Mouse (Mus musculus): Measurements from ENCODE around the gene Col8a2. TPM values are rescaled to one million over a fixed set of nuclear protein-coding genes. Genes with fewer than 3 reads are reported as not detected.

Col8a2 gene
- 1.4 and 1.5 TPM in 2 replicates for polyA plus RNA-seq (2014; fragmentation: Nextera tagmentation; extraction: Ambion mirVana)

DNA sequence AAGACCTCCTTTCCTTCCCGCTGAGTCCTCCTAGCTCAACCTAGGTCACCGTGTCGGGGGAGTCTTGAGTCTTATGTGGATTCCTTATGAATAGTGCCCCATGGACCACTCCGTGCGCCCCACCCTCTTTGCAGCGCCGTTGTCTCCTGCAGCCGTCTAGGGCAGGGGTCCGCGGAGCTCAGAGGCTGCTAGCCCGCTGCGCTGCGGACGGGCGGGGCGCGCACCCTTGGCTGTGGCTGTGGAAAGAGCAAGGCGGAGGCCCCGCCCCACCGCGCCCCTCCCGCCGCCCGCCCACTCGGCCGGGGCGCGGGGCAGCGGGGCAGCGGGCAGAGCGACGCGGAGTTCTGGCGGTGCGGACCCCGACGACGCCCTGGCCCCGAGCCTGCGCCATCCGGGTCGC, at the start of gene Col8a2:
Gene Col8a2 (plus strand): TSS at position 302 of the 400 bp plus-strand sequence.
- Histone ChIP-seq H3K9me3 (ENCODE audit: control insufficient read depth, low read length) (no peaks in the 10 kb centered on the region), H3K4me2 (ENCODE audit: low read depth, severe bottlenecking) (peak within 1 kb of the TSS; percentile 60), H3K9ac (ENCODE audit: low read length) (peak within 1 kb of the TSS; percentile 49), H3K4me3 (ENCODE audit: low read depth, low read length) (peak within 1 kb of the TSS; percentile 29), H3K27me3 (ENCODE audit: control insufficient read depth, insufficient read depth, low read length) (peaks cover 46% of the 10 kb centered on the region), H3K4me1 (ENCODE audit: control insufficient read depth, insufficient read depth, low read length) (peaks cover 9% of the 10 kb centered on the region; the same call in 1 of the 2 replicates), H3K36me3 (ENCODE audit: control insufficient read depth, insufficient read depth, low read length) (no peaks in the 10 kb centered on the region), H3K27ac (replicated peaks; ENCODE audit: low read depth, low read length) (no peak within 1 kb of the TSS)
- DNase-seq (ENCODE audit: low spot score) (no peak), ATAC-seq (ENCODE audit: insufficient number of reproducible peaks, low FRiP score, low TSS enrichment, low read depth) (no peak)
- 3% methylated on average over 39 of the region's 42 CpGs for WGBS

DNA sequence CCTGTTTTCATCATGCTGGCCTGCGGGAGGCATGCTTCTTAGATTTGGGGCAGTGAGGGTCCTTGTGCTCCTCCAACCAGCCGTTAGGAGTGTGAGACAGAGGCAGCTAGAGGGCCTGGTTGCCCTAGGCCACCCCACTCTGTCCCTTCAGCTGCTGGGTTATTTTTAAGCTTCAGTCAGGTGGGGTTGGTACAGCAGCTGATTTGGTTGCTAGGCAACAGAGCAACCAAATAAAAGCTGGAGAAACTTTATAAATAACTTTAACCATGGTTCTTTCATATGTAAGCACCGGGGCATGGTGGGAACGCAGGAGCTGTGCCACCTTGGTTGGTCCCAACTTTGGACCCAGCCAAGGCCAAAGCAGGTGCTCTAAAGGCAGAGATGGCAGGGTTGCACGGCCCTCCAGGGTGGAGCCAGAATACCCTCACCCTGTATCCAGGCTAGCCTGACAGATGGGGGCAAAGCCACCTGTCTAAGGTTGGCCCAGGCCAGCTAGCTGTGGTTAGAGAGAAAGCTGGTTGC, 48.8 kb upstream of the Col8a2 start:
- H3K4me1 ChIP-seq (ENCODE audit: control insufficient read depth, insufficient read depth, low read length) = no peaks in the 10 kb centered on the region
- H3K36me3 ChIP-seq (ENCODE audit: control insufficient read depth, insufficient read depth, low read length) = peaks cover 36% of the 10 kb centered on the region
- 79% methylated on average over 5 of the region's 5 CpGs for WGBS
- DNase-seq (ENCODE audit: low spot score) (no peak), ATAC-seq (ENCODE audit: insufficient number of reproducible peaks, low FRiP score, low TSS enrichment, low read depth) (no peak)
- H3K27ac ChIP-seq (replicated peaks; ENCODE audit: low read depth, low read length) = no peak overlapping the region
- H3K4me3 ChIP-seq (ENCODE audit: low read depth, low read length) = no peak overlapping the region
- no peak overlapping the region for H3K4me2 ChIP-seq (ENCODE audit: low read depth, severe bottlenecking)
- H3K27me3 ChIP-seq (ENCODE audit: control insufficient read depth, insufficient read depth, low read length) = no peaks in the 10 kb centered on the region
- H3K9ac ChIP-seq (ENCODE audit: low read length) = no peak overlapping the region
- H3K9me3 ChIP-seq (ENCODE audit: control insufficient read depth, low read length) = no peaks in the 10 kb centered on the region

DNA sequence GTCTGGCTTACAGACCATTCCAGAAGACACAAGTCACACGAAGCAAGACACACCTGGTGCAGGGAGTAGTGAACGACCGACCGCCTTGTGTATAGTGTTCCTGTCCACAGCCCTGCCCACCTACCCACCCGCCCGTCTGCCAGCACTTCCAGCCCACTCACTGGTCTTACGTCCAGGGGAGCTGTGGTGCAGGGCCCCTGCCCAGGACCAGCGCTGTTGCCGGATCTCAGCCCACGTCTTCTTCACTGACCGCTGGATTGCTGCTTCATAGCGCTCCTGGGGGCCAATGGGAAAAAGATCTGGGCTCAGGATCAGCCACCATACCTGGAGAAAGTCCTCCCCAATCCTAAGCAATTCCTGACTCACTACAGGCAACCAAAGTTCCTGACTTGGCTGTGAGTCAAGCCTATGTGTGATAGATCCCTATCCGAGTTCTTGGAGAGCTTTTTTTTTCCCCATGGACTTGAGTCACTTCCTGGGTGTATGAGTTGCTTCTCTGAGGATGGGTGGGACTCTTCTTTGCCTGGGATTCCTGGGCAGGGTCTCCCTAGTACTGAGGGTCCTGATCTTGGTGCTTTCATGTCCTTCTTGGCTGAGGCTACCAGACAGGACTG, 46.6 kb upstream of the Col8a2 start:
- no peak for DNase-seq (ENCODE audit: low spot score)
- H3K4me1 ChIP-seq (ENCODE audit: control insufficient read depth, insufficient read depth, low read length) = no peaks in the 10 kb centered on the region
- no peak overlapping the region for H3K9ac ChIP-seq (ENCODE audit: low read length)
- H3K4me2 ChIP-seq (ENCODE audit: low read depth, severe bottlenecking) = no peak overlapping the region
- no peak for ATAC-seq (ENCODE audit: insufficient number of reproducible peaks, low FRiP score, low TSS enrichment, low read depth)
- peaks cover 22% of the 10 kb centered on the region; the same call in 1 of the 2 replicates for H3K36me3 ChIP-seq (ENCODE audit: control insufficient read depth, insufficient read depth, low read length)
- 91% methylated on average over 13 of the region's 13 CpGs for WGBS
- no peak overlapping the region for H3K27ac ChIP-seq (replicated peaks; ENCODE audit: low read depth, low read length)
- no peak overlapping the region for H3K4me3 ChIP-seq (ENCODE audit: low read depth, low read length)
- H3K9me3 ChIP-seq (ENCODE audit: control insufficient read depth, low read length) = no peaks in the 10 kb centered on the region
- no peaks in the 10 kb centered on the region for H3K27me3 ChIP-seq (ENCODE audit: control insufficient read depth, insufficient read depth, low read length)

DNA sequence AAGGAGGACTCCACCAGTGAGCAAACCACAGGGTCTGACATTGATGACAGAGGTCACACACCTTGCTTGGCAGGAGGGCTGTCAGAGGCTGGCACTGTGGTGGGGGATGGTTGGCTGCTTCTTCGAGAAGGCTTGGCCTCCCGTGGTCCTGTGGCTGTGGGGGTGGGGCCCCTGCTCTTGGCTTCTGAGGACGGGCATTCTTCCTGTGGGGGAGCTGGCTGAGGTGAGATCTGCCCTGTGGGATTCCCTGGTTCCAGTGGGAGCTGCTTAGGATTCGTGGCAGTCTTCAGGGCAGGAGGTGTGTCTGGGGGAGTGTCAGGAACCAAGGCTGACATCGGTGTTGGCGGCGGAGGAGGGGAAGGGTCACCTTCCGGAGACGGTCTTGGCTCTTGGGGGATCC, 44.6 kb upstream of the Col8a2 start:
- no peaks in the 10 kb centered on the region for H3K4me1 ChIP-seq (ENCODE audit: control insufficient read depth, insufficient read depth, low read length)
- H3K36me3 ChIP-seq (ENCODE audit: control insufficient read depth, insufficient read depth, low read length) = peaks cover 11% of the 10 kb centered on the region; the same call in 1 of the 2 replicates
- no peaks in the 10 kb centered on the region for H3K27me3 ChIP-seq (ENCODE audit: control insufficient read depth, insufficient read depth, low read length)
- DNase-seq (ENCODE audit: low spot score) = no peak
- no peak overlapping the region for H3K4me3 ChIP-seq (ENCODE audit: low read depth, low read length)
- H3K9me3 ChIP-seq (ENCODE audit: control insufficient read depth, low read length) = no peaks in the 10 kb centered on the region
- H3K9ac ChIP-seq (ENCODE audit: low read length) = no peak overlapping the region
- ATAC-seq (ENCODE audit: insufficient number of reproducible peaks, low FRiP score, low TSS enrichment, low read depth) = no peak
- no peak overlapping the region for H3K4me2 ChIP-seq (ENCODE audit: low read depth, severe bottlenecking)
- WGBS = 50% methylated on average over 9 of the region's 9 CpGs
- H3K27ac ChIP-seq (replicated peaks; ENCODE audit: low read depth, low read length) = no peak overlapping the region

DNA sequence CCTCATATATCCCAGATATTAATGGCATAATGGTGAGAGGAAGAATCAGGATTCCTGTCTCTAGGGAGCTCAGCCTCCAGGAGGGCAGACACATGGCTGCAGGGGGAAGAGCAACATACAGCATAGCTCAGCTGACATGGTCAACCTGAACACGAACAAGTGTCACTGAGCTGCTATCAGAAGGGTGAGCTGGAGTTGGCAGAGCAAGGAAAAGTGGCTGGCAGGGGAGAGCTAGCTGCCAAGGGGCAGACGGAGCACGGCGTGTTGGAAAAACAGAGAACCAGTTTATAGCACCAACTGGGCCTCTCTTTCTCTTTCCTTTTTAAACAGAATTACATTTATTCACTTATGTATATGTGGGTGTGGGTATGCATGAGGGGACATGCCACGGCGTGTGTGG, 44.1 kb upstream of the Col8a2 start:
- H3K9ac ChIP-seq (ENCODE audit: low read length) = no peak overlapping the region
- H3K27me3 ChIP-seq (ENCODE audit: control insufficient read depth, insufficient read depth, low read length) = no peaks in the 10 kb centered on the region
- DNase-seq (ENCODE audit: low spot score) (no peak), ATAC-seq (ENCODE audit: insufficient number of reproducible peaks, low FRiP score, low TSS enrichment, low read depth) (no peak)
- H3K4me1 ChIP-seq (ENCODE audit: control insufficient read depth, insufficient read depth, low read length) = no peaks in the 10 kb centered on the region
- H3K4me2 ChIP-seq (ENCODE audit: low read depth, severe bottlenecking) = no peak overlapping the region
- H3K9me3 ChIP-seq (ENCODE audit: control insufficient read depth, low read length) = no peaks in the 10 kb centered on the region
- WGBS = 91% methylated on average over 6 of the region's 6 CpGs
- H3K36me3 ChIP-seq (ENCODE audit: control insufficient read depth, insufficient read depth, low read length) = peaks cover 9% of the 10 kb centered on the region; the same call in 1 of the 2 replicates
- H3K4me3 ChIP-seq (ENCODE audit: low read depth, low read length) = no peak overlapping the region
- H3K27ac ChIP-seq (replicated peaks; ENCODE audit: low read depth, low read length) = no peak overlapping the region

DNA sequence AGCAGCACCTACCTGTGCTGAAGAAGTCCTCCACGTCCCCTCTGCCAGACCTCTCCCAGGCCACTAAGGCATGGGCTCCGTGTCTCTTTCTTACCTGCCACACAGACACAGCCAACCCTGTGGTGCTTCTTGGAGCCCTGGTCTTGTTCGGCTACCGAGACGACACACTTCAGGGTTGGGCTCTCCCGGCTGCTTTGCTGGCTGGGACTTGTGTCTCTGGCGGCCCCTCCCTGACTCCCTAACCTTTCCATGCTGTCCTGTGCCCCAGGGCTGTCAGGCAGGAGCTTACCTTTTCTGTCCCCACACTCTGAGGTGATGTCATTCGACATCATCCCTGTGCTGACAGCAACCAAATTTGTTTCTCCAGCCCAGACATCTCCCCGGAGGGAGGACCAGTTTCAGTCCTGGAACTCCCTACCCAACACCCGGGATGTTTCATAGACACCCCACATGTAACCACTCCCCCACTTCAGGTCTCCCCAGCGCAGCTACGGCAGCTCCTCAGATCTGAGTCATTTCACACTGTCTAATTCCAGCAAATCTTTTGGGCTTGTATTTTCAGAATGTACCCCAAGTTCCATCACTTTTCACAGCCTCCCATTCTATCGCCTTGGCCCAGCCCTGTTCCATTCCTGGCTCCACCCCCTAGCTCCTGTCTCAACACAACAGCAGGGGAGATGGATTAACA, 40.2 kb upstream of the Col8a2 start:
- no peaks in the 10 kb centered on the region for H3K9me3 ChIP-seq (ENCODE audit: control insufficient read depth, low read length)
- H3K4me1 ChIP-seq (ENCODE audit: control insufficient read depth, insufficient read depth, low read length) = peaks cover 2% of the 10 kb centered on the region; the same call in 1 of the 2 replicates
- WGBS = 84% methylated on average over 13 of the region's 13 CpGs
- no peak overlapping the region for H3K9ac ChIP-seq (ENCODE audit: low read length)
- peaks cover 7% of the 10 kb centered on the region; the same call in 1 of the 2 replicates for H3K36me3 ChIP-seq (ENCODE audit: control insufficient read depth, insufficient read depth, low read length)
- DNase-seq (ENCODE audit: low spot score) = no peak
- H3K4me2 ChIP-seq (ENCODE audit: low read depth, severe bottlenecking) = no peak overlapping the region
- no peak overlapping the region for H3K4me3 ChIP-seq (ENCODE audit: low read depth, low read length)
- no peak overlapping the region for H3K27ac ChIP-seq (replicated peaks; ENCODE audit: low read depth, low read length)
- no peaks in the 10 kb centered on the region for H3K27me3 ChIP-seq (ENCODE audit: control insufficient read depth, insufficient read depth, low read length)
- no peak for ATAC-seq (ENCODE audit: insufficient number of reproducible peaks, low FRiP score, low TSS enrichment, low read depth)

DNA sequence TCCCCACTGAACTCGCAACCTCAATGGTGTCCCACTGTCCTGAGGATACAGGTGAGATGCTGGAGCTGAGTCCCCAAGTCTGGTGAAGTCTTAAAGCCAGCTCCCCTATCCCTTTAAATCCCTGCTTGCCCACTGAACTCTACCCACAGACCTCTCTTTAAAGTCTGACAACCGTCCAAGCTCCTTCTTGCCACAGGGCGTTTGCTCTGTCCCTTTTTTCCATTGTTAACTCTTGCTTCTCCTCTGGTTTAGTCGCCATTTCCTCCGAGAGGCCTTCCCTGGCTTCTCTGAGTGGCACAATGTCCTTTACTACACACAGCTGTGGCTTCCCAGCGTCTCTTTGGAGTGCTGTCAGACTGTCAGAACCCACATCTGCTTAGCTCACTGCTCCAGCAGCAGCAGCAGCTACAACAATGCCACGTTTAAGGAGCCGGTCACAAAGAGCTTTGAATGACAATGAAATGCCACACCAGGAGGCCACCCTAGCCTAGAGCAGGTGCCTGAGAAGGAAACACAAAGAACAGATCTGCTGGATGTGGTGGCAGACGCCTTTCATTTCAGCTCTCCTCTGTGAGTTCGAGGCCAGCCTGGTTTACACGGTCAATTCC, 38.2 kb upstream of the Col8a2 start:
- ATAC-seq (ENCODE audit: insufficient number of reproducible peaks, low FRiP score, low TSS enrichment, low read depth) = no peak
- WGBS = 37% methylated on average over 11 of the region's 11 CpGs
- H3K36me3 ChIP-seq (ENCODE audit: control insufficient read depth, insufficient read depth, low read length) = no peaks in the 10 kb centered on the region
- no peak overlapping the region for H3K9ac ChIP-seq (ENCODE audit: low read length)
- H3K4me2 ChIP-seq (ENCODE audit: low read depth, severe bottlenecking) = no peak overlapping the region
- H3K9me3 ChIP-seq (ENCODE audit: control insufficient read depth, low read length) = no peaks in the 10 kb centered on the region
- H3K4me1 ChIP-seq (ENCODE audit: control insufficient read depth, insufficient read depth, low read length) = peaks cover 11% of the 10 kb centered on the region
- H3K27me3 ChIP-seq (ENCODE audit: control insufficient read depth, insufficient read depth, low read length) = no peaks in the 10 kb centered on the region
- H3K4me3 ChIP-seq (ENCODE audit: low read depth, low read length) = no peak overlapping the region
- H3K27ac ChIP-seq (replicated peaks; ENCODE audit: low read depth, low read length) = no peak overlapping the region
- no peak for DNase-seq (ENCODE audit: low spot score)

DNA sequence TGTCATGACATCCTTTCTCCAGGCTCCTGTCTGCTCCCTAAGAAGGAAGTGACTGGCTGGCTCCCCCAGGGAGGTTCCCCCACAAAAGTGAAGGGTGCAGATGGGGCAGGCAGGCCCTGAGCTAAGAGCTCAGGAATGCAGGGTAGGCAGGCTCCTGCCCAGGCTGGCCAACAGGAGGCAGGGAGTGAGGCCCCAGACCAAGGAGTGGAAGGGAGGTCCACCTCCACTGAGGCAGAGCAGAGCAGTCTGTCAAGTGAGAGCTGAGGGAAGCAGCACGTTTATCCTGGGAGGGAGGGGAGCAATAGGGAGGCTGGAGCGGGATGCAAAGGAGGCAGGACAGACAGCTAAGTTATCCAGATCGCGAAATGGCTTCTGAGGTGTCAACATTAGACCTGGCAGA, 35.9 kb upstream of the Col8a2 start:
- no peak overlapping the region for H3K9ac ChIP-seq (ENCODE audit: low read length)
- no peaks in the 10 kb centered on the region for H3K36me3 ChIP-seq (ENCODE audit: control insufficient read depth, insufficient read depth, low read length)
- H3K27me3 ChIP-seq (ENCODE audit: control insufficient read depth, insufficient read depth, low read length) = no peaks in the 10 kb centered on the region
- H3K27ac ChIP-seq (replicated peaks; ENCODE audit: low read depth, low read length) = no peak overlapping the region
- no peaks in the 10 kb centered on the region for H3K9me3 ChIP-seq (ENCODE audit: control insufficient read depth, low read length)
- no peak for ATAC-seq (ENCODE audit: insufficient number of reproducible peaks, low FRiP score, low TSS enrichment, low read depth)
- 54% methylated on average over 4 of the region's 4 CpGs for WGBS
- H3K4me2 ChIP-seq (ENCODE audit: low read depth, severe bottlenecking) = no peak overlapping the region
- H3K4me1 ChIP-seq (ENCODE audit: control insufficient read depth, insufficient read depth, low read length) = peaks cover 23% of the 10 kb centered on the region
- no peak overlapping the region for H3K4me3 ChIP-seq (ENCODE audit: low read depth, low read length)
- DNase-seq (ENCODE audit: low spot score) = no peak

Measured in limb, embryonic 11.5 days (tissue).